Mouse (Mus musculus) midbrain, embryonic 11.5 days (tissue): ENCODE measurements at regions not wholly inside any gene's neighbourhood (a gene's known extent, or its start where the extent isn't known, plus 50 kb on each side); places are given as distances from the start of the nearest gene placed in this dataset.

Experiments used
- ATAC-seq: fragments of 200-750 bp; cut with Nextera tagmentation; 2 replicates; pipeline ENCODE4 v1.8.0; 2017; ENCODE audit warnings: moderate TSS enrichment, moderate library complexity; ENCODE audit not compliant: low FRiP score
- DNase-seq: peaks from one replicate; pipeline ENCODE4 v3.0.0; 2015; ENCODE audit warnings: low spot score; ENCODE audit errors: missing footprints
- H3K27ac ChIP-seq: fragments of 300-500 bp; sonication (generic); 2 replicates; pipeline ENCODE4 v1.5.1; 2014; ENCODE audit warnings: low read depth, low read length
- H3K27me3 ChIP-seq: fragments of 300-500 bp; sonication (generic); 2 replicates; pipeline ENCODE4 v1.6.1; 2014; ENCODE audit warnings: mild to moderate bottlenecking, low read length, moderate library complexity, mixed read lengths; ENCODE audit not compliant: control insufficient read depth, insufficient read depth
- H3K36me3 ChIP-seq: fragments of 300-500 bp; sonication (generic); 2 replicates; pipeline ENCODE4 v1.6.1; 2014; ENCODE audit warnings: mild to moderate bottlenecking, low read length, moderate library complexity, mixed read lengths; ENCODE audit not compliant: control insufficient read depth, insufficient read depth
- H3K4me1 ChIP-seq: fragments of 300-500 bp; sonication (generic); 2 replicates; pipeline ENCODE4 v1.6.1; 2014; ENCODE audit warnings: low read length; ENCODE audit not compliant: control insufficient read depth, insufficient read depth
- H3K4me2 ChIP-seq: fragments of 300-500 bp; sonication (generic); 2 replicates; pipeline ENCODE4 v1.6.1; 2014; ENCODE audit warnings: mild to moderate bottlenecking, moderate library complexity
- H3K4me3 ChIP-seq: fragments of 300-500 bp; sonication (generic); 2 replicates; pipeline ENCODE4 v1.5.1; 2014; ENCODE audit warnings: low read depth, low read length
- H3K9ac ChIP-seq: fragments of 300-500 bp; sonication (generic); 2 replicates; pipeline ENCODE4 v1.6.1; 2014; ENCODE audit warnings: low read length
- H3K9me3 ChIP-seq: fragments of 300-500 bp; sonication (generic); 2 replicates; pipeline ENCODE4 v1.6.1; 2016; ENCODE audit warnings: low read length; ENCODE audit not compliant: control insufficient read depth
- WGBS: fragments of 180-500 bp; shearing (Covaris S2); extraction: QIAGEN DNeasy Blood & Tissue Kit; methylation state at CpG from one replicate; pipeline ENCODE4 v1.1.7; 2014; 5-methylcytosine and 5-hydroxymethylcytosine counted together

DNA sequence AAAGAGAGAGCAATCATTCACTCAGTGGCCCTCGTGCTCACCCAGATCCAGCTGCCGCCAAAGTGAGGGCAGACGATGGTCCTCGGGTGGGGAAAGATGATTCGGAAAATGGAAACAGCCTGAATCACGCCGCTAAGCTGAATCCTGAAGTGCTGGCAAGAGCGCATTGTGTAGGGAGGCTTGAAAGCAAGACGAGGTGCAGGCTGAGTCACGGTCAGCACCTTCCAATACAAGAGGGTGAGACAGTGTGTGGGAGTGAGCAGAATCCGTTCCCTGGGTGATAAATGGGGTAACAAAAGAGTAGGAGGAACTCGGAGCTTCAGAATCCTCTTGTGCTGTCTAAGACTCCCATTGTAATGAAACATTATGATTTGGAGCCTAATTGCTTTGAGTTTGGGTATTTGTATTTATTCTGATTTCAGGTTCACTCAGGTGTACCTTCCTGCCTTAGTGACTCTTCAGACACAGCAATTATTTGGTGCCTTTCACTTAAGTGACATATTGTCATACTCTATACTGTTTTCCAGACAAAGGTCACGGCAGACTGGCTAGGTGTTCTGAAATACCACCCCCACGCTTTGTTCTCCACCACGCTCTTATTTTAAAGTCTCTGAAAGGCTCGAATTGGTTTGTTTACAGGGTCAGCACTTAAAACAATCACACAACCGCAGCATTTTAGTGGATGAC is 70.0 kb downstream of the Mbip start:
- no peaks in the 10 kb centered on the region for H3K36me3 ChIP-seq
- DNase-seq (peak; percentile 87), ATAC-seq (peak; percentile 61; the same call in 1 of the 2 replicates)
- H3K27me3 ChIP-seq = no peaks in the 10 kb centered on the region
- H3K9ac ChIP-seq = peak overlapping the region; percentile 25; the same call in 1 of the 2 replicates
- no peak overlapping the region for H3K27ac ChIP-seq
- no peaks in the 10 kb centered on the region for H3K9me3 ChIP-seq
- WGBS = 31% methylated on average over 17 of the region's 17 CpGs
- H3K4me1 ChIP-seq = 0 out of 2 replicates have a peak, but pooled peaks cover 2% of the 10 kb centered on the region
- H3K4me3 ChIP-seq = no peak overlapping the region
- H3K4me2 ChIP-seq = no peak overlapping the region

DNA sequence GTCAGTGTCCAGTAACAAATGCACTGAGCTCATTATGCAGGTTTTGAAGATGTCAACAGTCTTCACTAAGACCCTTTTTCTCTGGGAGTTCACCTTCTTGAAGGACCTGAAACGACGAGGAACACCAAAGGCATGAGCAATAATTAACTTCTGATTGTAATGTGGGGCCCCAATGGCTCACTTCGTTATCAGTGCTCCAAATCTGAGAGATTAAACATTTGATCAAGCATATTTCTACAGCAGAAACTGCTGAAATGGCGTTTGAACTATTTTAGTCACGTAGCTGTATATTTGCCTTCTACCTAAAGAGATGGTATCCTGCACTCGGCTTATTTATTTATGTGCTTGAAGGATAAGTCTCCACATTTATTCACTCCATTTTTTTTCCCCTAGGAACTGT is 80.6 kb downstream of the Mbip start:
- DNase-seq (no peak), ATAC-seq (no peak)
- H3K27ac ChIP-seq = no peak overlapping the region
- H3K4me1 ChIP-seq = no peaks in the 10 kb centered on the region
- no peak overlapping the region for H3K4me3 ChIP-seq
- H3K9ac ChIP-seq = no peak overlapping the region
- H3K36me3 ChIP-seq = no peaks in the 10 kb centered on the region
- no peak overlapping the region for H3K4me2 ChIP-seq
- 82% methylated on average over 6 of the region's 6 CpGs for WGBS
- H3K27me3 ChIP-seq = no peaks in the 10 kb centered on the region
- no peaks in the 10 kb centered on the region for H3K9me3 ChIP-seq

DNA sequence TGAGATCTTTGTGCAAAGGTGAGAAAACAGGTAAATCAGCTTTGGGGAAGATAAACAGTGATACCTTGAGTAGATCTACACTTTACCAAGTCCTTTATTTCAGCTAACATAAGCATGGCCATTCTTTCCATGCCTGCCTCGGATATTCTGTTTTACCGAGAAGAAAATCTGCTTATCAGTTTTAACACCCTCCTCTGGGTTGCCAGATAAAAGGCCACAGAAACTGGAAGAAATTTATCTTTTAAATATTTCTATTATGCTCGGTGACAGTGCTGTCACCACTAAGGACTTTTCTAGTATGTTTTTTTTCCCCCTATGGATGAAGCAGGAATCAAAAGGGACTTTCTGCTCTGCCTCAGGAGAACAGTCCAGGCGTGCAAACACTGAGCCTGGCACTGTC is 84.2 kb downstream of the Mbip start:
- 82% methylated on average over 4 of the region's 4 CpGs for WGBS
- H3K36me3 ChIP-seq = no peaks in the 10 kb centered on the region
- no peak for DNase-seq
- ATAC-seq = no peak
- no peak overlapping the region for H3K4me3 ChIP-seq
- no peaks in the 10 kb centered on the region for H3K9me3 ChIP-seq
- H3K4me1 ChIP-seq = peaks cover 14% of the 10 kb centered on the region; the same call in 1 of the 2 replicates
- no peak overlapping the region for H3K9ac ChIP-seq
- H3K27ac ChIP-seq = no peak overlapping the region
- no peak overlapping the region for H3K4me2 ChIP-seq
- H3K27me3 ChIP-seq = no peaks in the 10 kb centered on the region

- H3K9me3 ChIP-seq = no peaks in the 10 kb centered on the region
- DNase-seq (peak; percentile 94), ATAC-seq (peak; percentile 80)
- H3K27ac ChIP-seq = no peak overlapping the region
- peak overlapping the region; percentile 27 for H3K4me2 ChIP-seq
- H3K9ac ChIP-seq = no peak overlapping the region
- no peak overlapping the region for H3K4me3 ChIP-seq
- no peaks in the 10 kb centered on the region for H3K36me3 ChIP-seq
- 43% methylated on average over 14 of the region's 14 CpGs for WGBS
- peaks cover 4% of the 10 kb centered on the region; the same call in 1 of the 2 replicates for H3K27me3 ChIP-seq
- peaks cover 16% of the 10 kb centered on the region for H3K4me1 ChIP-seq
Measured at GRCm38 (mm10) chr12:56258401-56259050, 87.2 kb downstream of the Mbip start.

- 84% methylated on average over 11 of the region's 11 CpGs for WGBS
- ATAC-seq = no peak
Measured at GRCm38 (mm10) chr12:56256243-56256881, 89.3 kb downstream of the Mbip start.

GRCm38 (mm10) chr12:56252612-56253444 is 92.9 kb downstream of the Mbip start:
- ATAC-seq (peak; percentile 85), DNase-seq (peak; percentile 88)
- Histone ChIP-seq H3K9me3 (no peaks in the 10 kb centered on the region), H3K27me3 (peaks cover 4% of the 10 kb centered on the region), H3K4me3 (no peak overlapping the region), H3K4me2 (peak overlapping the region; percentile 1; the same call in 1 of the 2 replicates), H3K27ac (no peak overlapping the region), H3K36me3 (no peaks in the 10 kb centered on the region), H3K4me1 (peaks cover 17% of the 10 kb centered on the region), H3K9ac (no peak overlapping the region)
- WGBS = 21% methylated on average over 7 of the region's 7 CpGs

More at GRCm38 (mm10) chr12:56256243-56256881, 89.3 kb downstream of the Mbip start:
- peaks cover 26% of the 10 kb centered on the region for H3K4me1 ChIP-seq
- peaks cover 4% of the 10 kb centered on the region; the same call in 1 of the 2 replicates for H3K27me3 ChIP-seq
- no peaks in the 10 kb centered on the region for H3K36me3 ChIP-seq
- DNase-seq = peak; percentile 56
- H3K4me3 ChIP-seq = no peak overlapping the region
- no peak overlapping the region for H3K9ac ChIP-seq
- H3K4me2 ChIP-seq = no peak overlapping the region
- H3K9me3 ChIP-seq = no peaks in the 10 kb centered on the region
- no peak overlapping the region for H3K27ac ChIP-seq

- Histone ChIP-seq H3K36me3 (no peaks in the 10 kb centered on the region), H3K4me2 (no peak overlapping the region), H3K4me3 (no peak overlapping the region), H3K27me3 (peaks cover 4% of the 10 kb centered on the region), H3K4me1 (peaks cover 17% of the 10 kb centered on the region), H3K27ac (no peak overlapping the region), H3K9me3 (no peaks in the 10 kb centered on the region), H3K9ac (no peak overlapping the region)
- ATAC-seq (no peak), DNase-seq (peak; percentile 77)
- 7% methylated on average over 3 of the region's 3 CpGs for WGBS
Measured at GRCm38 (mm10) chr12:56250262-56250661, 95.4 kb downstream of the Mbip start.

DNA sequence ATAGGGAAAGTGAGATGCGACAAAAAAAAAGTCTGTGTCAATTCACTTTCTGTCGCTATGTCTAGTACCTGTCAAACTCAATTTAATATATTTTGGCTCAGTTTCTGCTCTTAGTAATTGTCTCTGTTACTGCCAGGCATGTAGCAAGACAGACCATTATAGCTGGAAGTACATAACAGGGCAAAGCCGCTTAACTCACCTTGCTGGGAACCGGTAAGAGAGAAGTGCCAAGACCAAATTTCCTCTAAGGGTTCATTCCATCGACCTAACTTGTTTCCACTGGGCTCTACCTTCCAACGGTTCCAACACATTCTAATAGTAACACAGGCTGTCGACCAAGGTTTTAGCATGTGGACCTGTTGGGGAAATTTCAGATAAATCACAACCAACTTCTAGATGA is 99.3 kb downstream of the Mbip start:
- no peak overlapping the region for H3K4me2 ChIP-seq
- H3K4me1 ChIP-seq = 0 out of 2 replicates have a peak, but pooled peaks cover 5% of the 10 kb centered on the region
- no peak for ATAC-seq
- H3K9ac ChIP-seq = no peak overlapping the region
- H3K27ac ChIP-seq = no peak overlapping the region
- H3K36me3 ChIP-seq = no peaks in the 10 kb centered on the region
- no peaks in the 10 kb centered on the region for H3K9me3 ChIP-seq
- no peaks in the 10 kb centered on the region; the same call in 1 of the 2 replicates for H3K27me3 ChIP-seq
- 94% methylated on average over 7 of the region's 7 CpGs for WGBS
- no peak overlapping the region for H3K4me3 ChIP-seq
- DNase-seq = no peak
